Mouse (Mus musculus): Measurements from ENCODE around the gene Olfr312. TPM values are rescaled to one million over a fixed set of nuclear protein-coding genes. Genes with fewer than 3 reads are reported as not detected.

Gene Olfr312
- total RNA-seq (2023): not detected

GRCm38 (mm10) chr11:58828937-58829336 is at the start of gene Olfr312:
TSS of gene Olfr312 (plus strand) at chr11:58829237.

GRCm38 (mm10) chr11:58782480-58783089 is 46.5 kb upstream of the Olfr312 start, which contains the start of gene Olfr314:
TSS of gene Olfr314 (plus strand) at chr11:58782952.

GRCm38 (mm10) chr11:58801558-58802228 is 27.3 kb upstream of the Olfr312 start, which contains the start of gene Fam183b:
TSS of gene Fam183b (minus strand) at chr11:58801960.

GRCm38 (mm10) chr11:58814700-58815099 is 14.3 kb upstream of the Olfr312 start, which contains the start of gene Olfr313:
TSS of gene Olfr313 (plus strand) at chr11:58815000.

GRCm38 (mm10) chr11:58838951-58839350 is 9.9 kb downstream of the Olfr312 start, which contains the start of gene Olfr311:
TSS of gene Olfr311 (plus strand) at chr11:58839251.

GRCm38 (mm10) chr11:58846919-58847461 is 18.0 kb downstream of the Olfr312 start, which contains the start of gene Gm12258:
TSS of gene Gm12258 (plus strand) at chr11:58847158.

GRCm38 (mm10) chr11:58867039-58867953 is 38.3 kb downstream of the Olfr312 start, which contains the start of gene 2810021J22Rik:
TSS of gene 2810021J22Rik (plus strand) at chr11:58867216.

Other genes starting within 250 kb of the Olfr312 start
- not detected for gene Olfr324, start 234.1 kb upstream of the Olfr312 start, total RNA-seq (2023)
- not detected for gene 2210407C18Rik, start 213.2 kb upstream of the Olfr312 start, total RNA-seq (2023)
- not detected for gene Olfr323, start 198.7 kb upstream of the Olfr312 start, total RNA-seq (2023)
- not detected for gene Trim58, start 188.8 kb upstream of the Olfr312 start, total RNA-seq (2023)
- not detected for gene Olfr322, start 170.5 kb upstream of the Olfr312 start, total RNA-seq (2023)
- not detected for gene Olfr320, start 148.1 kb upstream of the Olfr312 start, total RNA-seq (2023)
- not detected for gene Olfr319, start 130.1 kb upstream of the Olfr312 start, total RNA-seq (2023)
- 0.47 TPM for gene Olfr318, start 105.2 kb upstream of the Olfr312 start, total RNA-seq (2023)
- gene Olfr317, start 90.0 kb upstream of the Olfr312 start, total RNA-seq (2023): not detected
- not detected for gene Olfr316, start 76.5 kb upstream of the Olfr312 start, total RNA-seq (2023)
- not detected for gene Olfr315, start 56.0 kb upstream of the Olfr312 start, total RNA-seq (2023)
- not detected for gene Olfr314, start 46.3 kb upstream of the Olfr312 start, total RNA-seq (2023)
- gene Fam183b, start 27.3 kb upstream of the Olfr312 start, total RNA-seq (2023): not detected
- gene Olfr313, start 14.2 kb upstream of the Olfr312 start, total RNA-seq (2023): not detected
- not detected for gene Olfr311, start 10.0 kb downstream of the Olfr312 start, total RNA-seq (2023)
- 9.9 TPM for gene Gm12258, start 17.9 kb downstream of the Olfr312 start, total RNA-seq (2023)
- gene 2810021J22Rik, start 38.0 kb downstream of the Olfr312 start, total RNA-seq (2023): 15.7 TPM
- 9.7 TPM for gene Zfp39, start 75.0 kb downstream of the Olfr312 start, total RNA-seq (2023)
- gene Btnl10, start 88.7 kb downstream of the Olfr312 start, total RNA-seq (2023): not detected
- gene Rnf187, start 109.7 kb downstream of the Olfr312 start, total RNA-seq (2023): 114 TPM
- gene Hist3h2ba, start 119.7 kb downstream of the Olfr312 start, total RNA-seq (2023): 18.7 TPM
- 45.9 TPM for gene Hist3h2a, start 125.4 kb downstream of the Olfr312 start, total RNA-seq (2023)
- gene Trim17, start 125.4 kb downstream of the Olfr312 start, total RNA-seq (2023): 0.33 TPM
- 68.5 TPM for gene Trim11, start 148.9 kb downstream of the Olfr312 start, total RNA-seq (2023)

All from CD4-positive naive resting alpha-beta T cell, adult 57 days (primary cell).